Mouse (Mus musculus) limb, embryonic 15.5 days (tissue): ENCODE results near the gene Syt1. TPM values are rescaled to one million over a fixed set of nuclear protein-coding genes. Genes with fewer than 3 reads are reported as not detected.

Source experiments
- ATAC-seq: fragments of 200-750 bp; cut with Nextera tagmentation; 2 replicates; pipeline ENCODE4 v1.8.0; 2017; ENCODE audit warnings: low read depth, moderate TSS enrichment; ENCODE audit not compliant: insufficient number of reproducible peaks, low FRiP score, low TSS enrichment
- H3K27ac ChIP-seq: fragments of 300-500 bp; sonication (generic); 2 replicates; pipeline ENCODE4 v1.5.1; 2015; ENCODE audit warnings: moderate library complexity, mild to moderate bottlenecking, inconsistent platforms
- H3K27me3 ChIP-seq: fragments of 300-500 bp; sonication (generic); 2 replicates; pipeline ENCODE4 v1.6.1; 2015; ENCODE audit warnings: inconsistent platforms
- H3K36me3 ChIP-seq: fragments of 300-500 bp; sonication (generic); 2 replicates; pipeline ENCODE4 v1.6.1; 2015; ENCODE audit warnings: inconsistent platforms
- H3K4me1 ChIP-seq: fragments of 300-500 bp; sonication (generic); 2 replicates; pipeline ENCODE4 v1.6.1; 2015; ENCODE audit warnings: inconsistent platforms
- H3K4me2 ChIP-seq: fragments of 300-500 bp; sonication (generic); 2 replicates; pipeline ENCODE4 v1.6.1; 2015; ENCODE audit warnings: mild to moderate bottlenecking, inconsistent platforms
- H3K4me3 ChIP-seq: fragments of 300-500 bp; sonication (generic); 2 replicates; pipeline ENCODE4 v1.5.1; 2015; ENCODE audit warnings: mild to moderate bottlenecking, inconsistent platforms
- H3K9ac ChIP-seq: fragments of 300-500 bp; sonication (generic); 2 replicates; pipeline ENCODE4 v1.6.1; 2015; ENCODE audit warnings: inconsistent platforms
- H3K9me3 ChIP-seq: fragments of 300-500 bp; sonication (generic); 2 replicates; pipeline ENCODE4 v1.6.1; 2016; ENCODE audit warnings: inconsistent platforms
- WGBS: fragments of 180-500 bp; shearing (Covaris S2); methylation state at CpG from one replicate; pipeline ENCODE4 v1.1.7; 2015; 5-methylcytosine and 5-hydroxymethylcytosine counted together
- polyA plus RNA-seq: library from polyadenylated mRNA; unstranded; fragments of >200 nt; fragmentation: Nextera tagmentation; extraction: Ambion mirVana; gene quantifications from 2 replicates; pipeline ENCODE4 v1.2.1, GENCODE M21; 2015

Syt1 gene
- polyA plus RNA-seq, 1 experiment from 2014 or later = 1.4 TPM

- no peaks in the 10 kb centered on the region for H3K9me3 ChIP-seq
- no peak overlapping the region for H3K27ac ChIP-seq
- WGBS = 82% methylated on average over 10 of the region's 10 CpGs
- H3K4me2 ChIP-seq = no peak overlapping the region
- no peaks in the 10 kb centered on the region for H3K27me3 ChIP-seq
- no peak for ATAC-seq
- no peaks in the 10 kb centered on the region for H3K4me1 ChIP-seq
- no peaks in the 10 kb centered on the region for H3K36me3 ChIP-seq
- H3K4me3 ChIP-seq = no peak overlapping the region
- H3K9ac ChIP-seq = no peak overlapping the region
These were observed 73.8 kb downstream of the Syt1 start for GRCm38 (mm10) chr10:108936838-108937430.

- H3K9me3 ChIP-seq = no peaks in the 10 kb centered on the region
- no peak overlapping the region for H3K9ac ChIP-seq
- H3K4me2 ChIP-seq = no peak overlapping the region
- no peak for ATAC-seq
- H3K27ac ChIP-seq = no peak overlapping the region
- H3K4me1 ChIP-seq = no peaks in the 10 kb centered on the region
- H3K27me3 ChIP-seq = no peaks in the 10 kb centered on the region
- no peaks in the 10 kb centered on the region for H3K36me3 ChIP-seq
- 63% methylated on average over 3 of the region's 3 CpGs for WGBS
- H3K4me3 ChIP-seq = no peak overlapping the region
These were observed 80.5 kb downstream of the Syt1 start for GRCm38 (mm10) chr10:108930299-108930698.

- no peak for ATAC-seq
- no peaks in the 10 kb centered on the region for H3K4me1 ChIP-seq
- H3K9me3 ChIP-seq = no peaks in the 10 kb centered on the region
- H3K27ac ChIP-seq = no peak overlapping the region
- no peak overlapping the region for H3K4me3 ChIP-seq
- H3K4me2 ChIP-seq = no peak overlapping the region
- H3K36me3 ChIP-seq = no peaks in the 10 kb centered on the region
- 74% methylated on average over 6 of the region's 6 CpGs for WGBS
- no peaks in the 10 kb centered on the region for H3K27me3 ChIP-seq
- H3K9ac ChIP-seq = no peak overlapping the region
These were observed 81.1 kb downstream of the Syt1 start for GRCm38 (mm10) chr10:108929676-108930075.

GRCm38 (mm10) chr10:108905264-108905663, 105.5 kb downstream of the Syt1 start:
- no peak for ATAC-seq
- Histone ChIP-seq H3K9me3 (no peaks in the 10 kb centered on the region), H3K4me1 (no peaks in the 10 kb centered on the region), H3K4me3 (no peak overlapping the region), H3K9ac (no peak overlapping the region), H3K4me2 (no peak overlapping the region), H3K27me3 (no peaks in the 10 kb centered on the region), H3K27ac (no peak overlapping the region), H3K36me3 (no peaks in the 10 kb centered on the region)
- 90% methylated on average over 1 of the region's 1 CpGs for WGBS

- Histone ChIP-seq H3K4me3 (no peak overlapping the region), H3K4me2 (no peak overlapping the region), H3K27me3 (no peaks in the 10 kb centered on the region), H3K36me3 (no peaks in the 10 kb centered on the region), H3K9ac (no peak overlapping the region), H3K27ac (no peak overlapping the region), H3K9me3 (no peaks in the 10 kb centered on the region), H3K4me1 (no peaks in the 10 kb centered on the region)
- 75% methylated on average over 4 of the region's 4 CpGs for WGBS
- ATAC-seq = no peak
These were observed 106.4 kb downstream of the Syt1 start for GRCm38 (mm10) chr10:108904371-108904770.

- Histone ChIP-seq H3K4me1 (no peaks in the 10 kb centered on the region), H3K9me3 (no peaks in the 10 kb centered on the region), H3K27ac (no peak overlapping the region), H3K4me2 (no peak overlapping the region), H3K27me3 (no peaks in the 10 kb centered on the region), H3K4me3 (no peak overlapping the region), H3K36me3 (no peaks in the 10 kb centered on the region), H3K9ac (no peak overlapping the region)
- 92% methylated on average over 5 of the region's 5 CpGs for WGBS
- no peak for ATAC-seq
These were observed 114.3 kb downstream of the Syt1 start for GRCm38 (mm10) chr10:108896529-108896928.

GRCm38 (mm10) chr10:108893288-108893687, 117.5 kb downstream of the Syt1 start:
- Histone ChIP-seq H3K27me3 (no peaks in the 10 kb centered on the region), H3K4me3 (no peak overlapping the region), H3K9ac (no peak overlapping the region), H3K27ac (no peak overlapping the region), H3K9me3 (no peaks in the 10 kb centered on the region), H3K4me1 (no peaks in the 10 kb centered on the region), H3K4me2 (no peak overlapping the region), H3K36me3 (no peaks in the 10 kb centered on the region)
- ATAC-seq = no peak
- 95% methylated on average over 6 of the region's 6 CpGs for WGBS

- Histone ChIP-seq H3K4me3 (no peak overlapping the region), H3K27ac (no peak overlapping the region), H3K9ac (no peak overlapping the region), H3K4me1 (no peaks in the 10 kb centered on the region), H3K36me3 (no peaks in the 10 kb centered on the region), H3K27me3 (no peaks in the 10 kb centered on the region), H3K4me2 (no peak overlapping the region), H3K9me3 (no peaks in the 10 kb centered on the region)
- ATAC-seq = no peak
- 92% methylated on average over 1 of the region's 1 CpGs for WGBS
These were observed 118.3 kb downstream of the Syt1 start for GRCm38 (mm10) chr10:108892441-108892840.

- WGBS = 57% methylated on average over 4 of the region's 4 CpGs
- no peak overlapping the region for H3K9ac ChIP-seq
- no peaks in the 10 kb centered on the region for H3K36me3 ChIP-seq
- no peak for ATAC-seq
- H3K27me3 ChIP-seq = no peaks in the 10 kb centered on the region
- no peaks in the 10 kb centered on the region for H3K4me1 ChIP-seq
- H3K27ac ChIP-seq = no peak overlapping the region
- no peak overlapping the region for H3K4me3 ChIP-seq
- H3K4me2 ChIP-seq = no peak overlapping the region
- H3K9me3 ChIP-seq = no peaks in the 10 kb centered on the region
These were observed 121.7 kb downstream of the Syt1 start for GRCm38 (mm10) chr10:108889084-108889483.

- Histone ChIP-seq H3K4me3 (no peak overlapping the region), H3K4me2 (no peak overlapping the region), H3K9me3 (no peaks in the 10 kb centered on the region), H3K27me3 (no peaks in the 10 kb centered on the region), H3K36me3 (no peaks in the 10 kb centered on the region), H3K4me1 (no peaks in the 10 kb centered on the region), H3K9ac (no peak overlapping the region), H3K27ac (no peak overlapping the region)
- no peak for ATAC-seq
These were observed 124.0 kb downstream of the Syt1 start for GRCm38 (mm10) chr10:108886781-108887180.

- 90% methylated on average over 1 of the region's 1 CpGs for WGBS
- ATAC-seq = no peak
- H3K27ac ChIP-seq = no peak overlapping the region
These were observed 125.0 kb downstream of the Syt1 start for GRCm38 (mm10) chr10:108885769-108886168.

GRCm38 (mm10) chr10:108884520-108884919, 126.3 kb downstream of the Syt1 start:
- Histone ChIP-seq H3K4me2 (no peak overlapping the region), H3K27ac (no peak overlapping the region), H3K9ac (no peak overlapping the region), H3K9me3 (no peaks in the 10 kb centered on the region), H3K27me3 (no peaks in the 10 kb centered on the region), H3K4me3 (no peak overlapping the region), H3K36me3 (no peaks in the 10 kb centered on the region), H3K4me1 (no peaks in the 10 kb centered on the region)
- no peak for ATAC-seq
- 71% methylated on average over 1 of the region's 1 CpGs for WGBS

More at GRCm38 (mm10) chr10:108885769-108886168, 125.0 kb downstream of the Syt1 start:
- H3K9ac ChIP-seq = no peak overlapping the region
- no peak overlapping the region for H3K4me3 ChIP-seq
- H3K4me1 ChIP-seq = no peaks in the 10 kb centered on the region
- H3K4me2 ChIP-seq = no peak overlapping the region
- H3K9me3 ChIP-seq = no peaks in the 10 kb centered on the region
- H3K36me3 ChIP-seq = no peaks in the 10 kb centered on the region
- H3K27me3 ChIP-seq = no peaks in the 10 kb centered on the region

- Histone ChIP-seq H3K9ac (no peak overlapping the region), H3K36me3 (no peaks in the 10 kb centered on the region), H3K4me2 (no peak overlapping the region), H3K4me3 (no peak overlapping the region), H3K9me3 (no peaks in the 10 kb centered on the region), H3K27ac (no peak overlapping the region), H3K4me1 (no peaks in the 10 kb centered on the region), H3K27me3 (no peaks in the 10 kb centered on the region)
- ATAC-seq = no peak
- 76% methylated on average over 2 of the region's 2 CpGs for WGBS
These were observed 130.4 kb downstream of the Syt1 start for GRCm38 (mm10) chr10:108880372-108880771.
